Comparison of ENCODE assay signal across 16 mouse cellular contexts in the genomic region with DNA sequence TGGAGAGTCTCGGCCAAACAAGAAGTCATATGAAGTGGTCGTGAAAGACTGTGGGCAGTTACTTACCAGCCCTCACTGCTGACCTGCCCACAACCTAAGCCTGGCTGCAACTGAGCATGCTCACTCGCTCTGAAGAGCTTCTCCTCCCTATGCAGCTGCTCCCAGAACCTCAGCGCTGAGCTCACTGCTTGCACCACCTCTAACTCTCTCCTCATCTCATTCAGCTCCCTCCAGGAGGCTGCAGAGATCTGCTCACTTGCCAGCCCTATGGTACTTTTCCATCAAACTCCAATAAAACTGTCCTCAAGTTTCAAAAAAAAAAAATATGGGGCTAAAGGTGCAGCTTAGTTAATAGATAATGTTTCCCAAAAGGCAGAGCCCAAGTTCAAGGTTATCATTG.
DNase-seq lines count a peak whose midpoint lies in the region; ATAC-seq and TF ChIP-seq lines count a peak whose summit lies in the region.
"Had no signal": no experiment of that assay in that cellular context is flagged by ENCODE, and none has a peak within 500 bp of the region (broad histone marks: within the 10 kb centered on the region; RNA-seq: fewer than 3 reads in every experiment).

No protein-coding gene starts in this region.

- no peaks in the 10 kb centered on the region for H3K4me1 ChIP-seq in intestine, embryonic 15.5 days (replicated peaks)
- no peaks in the 10 kb centered on the region for H3K4me1 ChIP-seq in intestine, postnatal 0 days (replicated peaks; ENCODE audit: control insufficient read depth, insufficient read depth, low read length)
- peaks cover 4% of the 10 kb centered on the region; the same call in 1 of the 2 replicates for H3K4me1 ChIP-seq in lung, embryonic 16.5 days (replicated peaks; ENCODE audit: control insufficient read depth, insufficient read depth, low read length)

- TF ChIP-seq CTCF in intestine, postnatal 0 days (IDR thresholded peaks at IDR 0.05; ENCODE audit: low read depth) = no peak

- DNase-seq in lung, postnatal 10 days = no peak
- peak; percentile 21 for DNase-seq in ES-CJ7 (ENCODE audit: low read depth, low spot score)
- DNase-seq in kidney, postnatal 36 days = peak; percentile 57 to 70
- DNase-seq in adrenal gland, adult 8-10 months = no peak
- DNase-seq: adrenal gland, postnatal 25 days; cerebellum, adult 8-10 months; heart, adult 18-20 months; thymus, postnatal 25 days had no signal

- no peak overlapping the region for H3K4me3 ChIP-seq in intestine, embryonic 15.5 days (replicated peaks)
- H3K4me3 ChIP-seq in intestine, postnatal 0 days (ENCODE audit: low read depth, low read length) = no peak overlapping the region
- H3K4me3 ChIP-seq in lung, embryonic 16.5 days (ENCODE audit: low read length) = no peak overlapping the region
- H3K4me3 ChIP-seq: heart, embryonic 15.5 days; megakaryocyte, embryonic 14.5 days; neural tube, embryonic 13.5 days had no signal

- H3K4me2 ChIP-seq in intestine, embryonic 15.5 days (replicated peaks) = no peak overlapping the region
- no peak overlapping the region for H3K4me2 ChIP-seq in intestine, postnatal 0 days (replicated peaks; ENCODE audit: low read depth)
- H3K4me2 ChIP-seq in lung, embryonic 16.5 days (ENCODE audit: low read depth, low read length) = no peak overlapping the region
- H3K4me2 ChIP-seq: heart, embryonic 15.5 days; neural tube, embryonic 13.5 days had no signal

- no peak overlapping the region for H3K27ac ChIP-seq in intestine, embryonic 15.5 days
- H3K27ac ChIP-seq in intestine, postnatal 0 days (ENCODE audit: low read depth, low read length) = no peak overlapping the region
- H3K27ac ChIP-seq in lung, embryonic 16.5 days (ENCODE audit: low read length) = no peak overlapping the region
- H3K27ac ChIP-seq: heart, embryonic 15.5 days; neural tube, embryonic 13.5 days had no signal

- H3K9me3 ChIP-seq in intestine, embryonic 15.5 days = no peaks in the 10 kb centered on the region
- H3K9me3 ChIP-seq in intestine, postnatal 0 days (ENCODE audit: control insufficient read depth) = no peaks in the 10 kb centered on the region
- H3K9me3 ChIP-seq in lung, embryonic 16.5 days (ENCODE audit: control insufficient read depth, low read length) = no peaks in the 10 kb centered on the region
- H3K9me3 ChIP-seq: heart, embryonic 15.5 days; megakaryocyte, embryonic 14.5 days; neural tube, embryonic 13.5 days had no signal

- no peaks in the 10 kb centered on the region for H3K27me3 ChIP-seq in intestine, embryonic 15.5 days (replicated peaks)
- H3K27me3 ChIP-seq in intestine, postnatal 0 days (replicated peaks; ENCODE audit: control insufficient read depth, insufficient read depth, low read length) = no peaks in the 10 kb centered on the region
- H3K27me3 ChIP-seq in lung, embryonic 16.5 days (ENCODE audit: control insufficient read depth, insufficient read depth, low read depth, low read length) = no peaks in the 10 kb centered on the region
- H3K27me3 ChIP-seq: heart, embryonic 15.5 days; megakaryocyte, embryonic 14.5 days; neural tube, embryonic 13.5 days; Patski had no signal

- WGBS in intestine, embryonic 15.5 days = 42% methylated on average over 4 of the region's 4 CpGs
- WGBS in intestine, postnatal 0 days = 49% methylated on average over 4 of the region's 4 CpGs
- 41% methylated on average over 4 of the region's 4 CpGs for WGBS in lung, embryonic 16.5 days

- peak; percentile 56; the same call in 1 of the 2 replicates for ATAC-seq in intestine, embryonic 15.5 days
- no peak for ATAC-seq in intestine, postnatal 0 days
- peak; percentile 36; the same call in 1 of the 2 replicates for ATAC-seq in lung, embryonic 16.5 days (ENCODE audit: low read depth)
- ATAC-seq: activated CD4-positive, CD25-positive, alpha-beta regulatory T cell, adult 4 months; Patski had no signal

- no peaks in the 10 kb centered on the region for H3K36me3 ChIP-seq in intestine, embryonic 15.5 days
- no peaks in the 10 kb centered on the region for H3K36me3 ChIP-seq in intestine, postnatal 0 days (ENCODE audit: control insufficient read depth, insufficient read depth)
- H3K36me3 ChIP-seq in lung, embryonic 16.5 days (ENCODE audit: control insufficient read depth, insufficient read depth, low read length) = no peaks in the 10 kb centered on the region
- H3K36me3 ChIP-seq: heart, embryonic 15.5 days; neural tube, embryonic 13.5 days had no signal

- H3K9ac ChIP-seq in intestine, embryonic 15.5 days = no peak overlapping the region
- no peak overlapping the region for H3K9ac ChIP-seq in intestine, postnatal 0 days (ENCODE audit: low read depth, low read length)
- H3K9ac ChIP-seq in lung, embryonic 16.5 days (ENCODE audit: low read length) = no peak overlapping the region
- H3K9ac ChIP-seq: heart, embryonic 15.5 days; neural tube, embryonic 13.5 days had no signal

Comparison
In these comparisons a context has a peak if more than half of its experiments do, and no peak if none do; other contexts are left out.
1. DNase-seq: peak in ES-CJ7 (single experiment) and kidney, postnatal 36 days (2 of 2); none in lung, postnatal 10 days (single experiment) and adrenal gland, adult 8-10 months (single experiment).